Mouse (Mus musculus) cerebellum, adult 2 months (tissue): Measurements from ENCODE around the gene Cdk6. TPM values are rescaled to one million over a fixed set of nuclear protein-coding genes. Genes with fewer than 3 reads are reported as not detected.

Experiments
- DNase-seq, 2 experiments: peaks; one replicate each; pipeline ENCODE4 v3.0.0; 2021
- H3K27ac ChIP-seq: fragments of 200-500 bp; 2 replicates; pipeline ENCODE4 v1.5.1; 2012; ENCODE audit warnings: low read length, control low read depth, inconsistent platforms; ENCODE audit not compliant: insufficient read depth
- H3K27me3 ChIP-seq: fragments of 200-500 bp; 2 replicates; pipeline ENCODE4 v1.6.1; 2012; ENCODE audit warnings: inconsistent platforms, mild to moderate bottlenecking, low read length, moderate library complexity; ENCODE audit not compliant: control insufficient read depth, insufficient read depth
- H3K4me1 ChIP-seq: fragments of 200-500 bp; 2 replicates; pipeline ENCODE4 v1.6.1; 2011; ENCODE audit warnings: low read length; ENCODE audit not compliant: control insufficient read depth, insufficient read depth
- H3K4me3 ChIP-seq: fragments of 200-500 bp; replicated peaks from 2 replicates; pipeline ENCODE3; 2011; ENCODE audit warnings: mild to moderate bottlenecking, low read depth, low read length, control low read depth; ENCODE audit not compliant: insufficient read depth
- CTCF ChIP-seq: fragments of 200-500 bp; IDR thresholded peaks from 2 replicates; pipeline ENCODE4 v1.5.1; 2011; ENCODE audit warnings: low read depth, mild to moderate bottlenecking, control low read depth, low read length, moderate library complexity, borderline replicate concordance; ENCODE audit not compliant: insufficient read depth
- POLR2A ChIP-seq: fragments of 200-500 bp; IDR thresholded peaks from 2 replicates; pipeline ENCODE4 v1.6.1; 2011; ENCODE audit warnings: low read length, control low read depth, borderline replicate concordance; ENCODE audit not compliant: insufficient read depth
- WGBS: fragments of 180-500 bp; shearing (Covaris S2); methylation state at CpG from one replicate; pipeline ENCODE4 v1.1.7; 2018; 5-methylcytosine and 5-hydroxymethylcytosine counted together
- polyA plus RNA-seq: library from polyadenylated mRNA; depleted of rRNA; stranded (reverse); fragments of >200 nt; gene quantifications from 2 replicates; pipeline ENCODE4 v1.2.3, GENCODE M21; 2012

Gene Cdk6
- polyA plus RNA-seq, 1 experiment: 0.39 TPM

DNA sequence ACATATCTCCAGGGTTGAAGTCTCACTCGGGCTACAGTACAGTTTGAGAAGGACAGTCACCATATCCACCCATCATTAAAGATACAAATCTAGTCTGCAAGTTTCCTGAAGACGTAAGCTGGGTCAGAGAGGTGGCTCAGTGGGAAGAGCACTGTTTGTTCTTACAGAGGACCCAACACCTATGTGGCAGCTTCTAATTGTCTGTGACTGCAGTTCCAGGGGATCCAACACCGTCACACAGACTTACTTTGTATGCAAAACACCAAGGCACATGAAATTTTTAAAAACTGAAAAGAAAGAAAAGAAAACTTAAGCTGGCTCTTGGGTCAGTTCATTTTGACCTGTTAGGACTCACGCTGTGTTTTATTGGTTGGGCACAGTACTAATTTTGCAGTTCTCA, 162.1 kb downstream of the Cdk6 start:
- Histone ChIP-seq H3K27me3 (no peaks in the 10 kb centered on the region), H3K27ac (no peak overlapping the region), H3K4me1 (no peaks in the 10 kb centered on the region), H3K4me3 (no peak overlapping the region)
- WGBS: 92% methylated on average over 4 of the region's 4 CpGs
- no peak for TF ChIP-seq POLR2A
- no peak for TF ChIP-seq CTCF
- DNase-seq: no peak

DNA sequence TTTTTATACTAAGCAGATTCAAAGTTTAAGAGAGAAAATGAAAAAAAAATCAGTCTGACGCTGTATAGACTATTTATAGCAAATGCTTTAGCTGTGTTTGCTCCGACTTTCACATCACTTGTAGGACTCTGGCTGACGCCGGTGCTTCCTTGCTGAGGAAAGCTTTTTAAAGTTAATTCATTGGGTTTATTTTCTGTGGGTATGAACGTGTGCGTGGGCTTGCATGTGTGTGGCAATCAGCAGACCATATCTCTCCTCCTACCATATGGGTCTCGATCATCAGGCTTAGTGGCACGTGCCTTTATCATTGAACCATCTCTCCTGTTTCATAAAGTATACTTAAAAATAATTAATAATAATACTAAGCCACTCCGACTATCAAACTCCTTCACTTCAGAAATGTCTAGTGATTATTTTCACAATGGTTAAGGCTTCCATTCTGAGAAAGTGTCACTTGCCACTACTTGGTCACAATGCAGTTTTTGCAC, 162.6 kb downstream of the Cdk6 start:
- no peaks in the 10 kb centered on the region for H3K4me1 ChIP-seq
- DNase-seq: no peak

DNA sequence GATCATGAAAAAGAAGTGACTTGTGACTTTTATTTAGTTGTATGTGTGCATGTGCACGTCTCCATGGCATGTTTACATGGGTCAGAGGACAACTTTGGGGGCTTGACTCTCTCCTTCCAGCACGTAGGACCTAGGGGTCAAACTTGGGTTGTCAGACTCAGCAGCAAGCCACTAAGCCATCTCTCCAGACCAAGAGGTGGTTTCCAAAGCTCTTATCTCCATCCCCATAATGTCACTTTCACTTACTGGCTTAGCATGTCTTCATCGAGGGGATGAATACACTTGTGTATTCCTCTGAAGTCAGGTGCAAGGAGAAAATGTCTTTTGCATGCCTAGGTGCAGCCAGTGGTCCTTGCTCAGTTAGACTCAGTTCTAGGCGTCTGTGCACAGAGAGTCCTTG, 163.2 kb downstream of the Cdk6 start:
- Histone ChIP-seq H3K27me3 (no peaks in the 10 kb centered on the region), H3K27ac (no peak overlapping the region), H3K4me3 (no peak overlapping the region), H3K4me1 (no peaks in the 10 kb centered on the region)
- 84% methylated on average over 4 of the region's 4 CpGs for WGBS
- DNase-seq: no peak
- TF ChIP-seq POLR2A (no peak), CTCF (no peak)

More for the DNA sequence above, 162.6 kb downstream of the Cdk6 start:
- no peak for TF ChIP-seq POLR2A
- TF ChIP-seq CTCF: no peak
- Histone ChIP-seq H3K27ac (no peak overlapping the region), H3K27me3 (no peaks in the 10 kb centered on the region), H3K4me3 (no peak overlapping the region)
- 92% methylated on average over 9 of the region's 9 CpGs for WGBS

DNA sequence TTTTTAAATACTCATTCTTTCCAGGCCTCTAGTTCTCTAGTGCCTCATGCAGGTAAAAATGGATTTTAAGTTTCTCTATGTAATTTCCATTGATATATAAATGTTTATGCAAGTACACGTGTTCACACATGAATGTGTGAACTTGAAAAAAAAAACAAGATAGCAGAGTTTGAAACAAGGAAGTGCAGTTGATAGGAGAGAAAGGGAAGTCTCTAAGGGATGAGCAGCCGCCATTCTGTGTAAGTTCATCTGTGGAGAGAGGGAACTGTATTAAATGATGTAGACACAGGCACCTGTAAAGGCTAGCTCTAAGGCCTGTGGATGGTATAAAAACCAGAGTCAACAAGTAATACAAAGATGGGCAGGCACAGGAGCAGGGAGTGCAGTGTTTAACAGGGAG, 164.3 kb downstream of the Cdk6 start:
- no peak overlapping the region for H3K27ac ChIP-seq
- no peak overlapping the region for H3K4me3 ChIP-seq
- no peak for DNase-seq
- no peaks in the 10 kb centered on the region for H3K4me1 ChIP-seq
- 86% methylated on average over 2 of the region's 2 CpGs for WGBS
- no peaks in the 10 kb centered on the region for H3K27me3 ChIP-seq
- TF ChIP-seq POLR2A (no peak), CTCF (no peak)

DNA sequence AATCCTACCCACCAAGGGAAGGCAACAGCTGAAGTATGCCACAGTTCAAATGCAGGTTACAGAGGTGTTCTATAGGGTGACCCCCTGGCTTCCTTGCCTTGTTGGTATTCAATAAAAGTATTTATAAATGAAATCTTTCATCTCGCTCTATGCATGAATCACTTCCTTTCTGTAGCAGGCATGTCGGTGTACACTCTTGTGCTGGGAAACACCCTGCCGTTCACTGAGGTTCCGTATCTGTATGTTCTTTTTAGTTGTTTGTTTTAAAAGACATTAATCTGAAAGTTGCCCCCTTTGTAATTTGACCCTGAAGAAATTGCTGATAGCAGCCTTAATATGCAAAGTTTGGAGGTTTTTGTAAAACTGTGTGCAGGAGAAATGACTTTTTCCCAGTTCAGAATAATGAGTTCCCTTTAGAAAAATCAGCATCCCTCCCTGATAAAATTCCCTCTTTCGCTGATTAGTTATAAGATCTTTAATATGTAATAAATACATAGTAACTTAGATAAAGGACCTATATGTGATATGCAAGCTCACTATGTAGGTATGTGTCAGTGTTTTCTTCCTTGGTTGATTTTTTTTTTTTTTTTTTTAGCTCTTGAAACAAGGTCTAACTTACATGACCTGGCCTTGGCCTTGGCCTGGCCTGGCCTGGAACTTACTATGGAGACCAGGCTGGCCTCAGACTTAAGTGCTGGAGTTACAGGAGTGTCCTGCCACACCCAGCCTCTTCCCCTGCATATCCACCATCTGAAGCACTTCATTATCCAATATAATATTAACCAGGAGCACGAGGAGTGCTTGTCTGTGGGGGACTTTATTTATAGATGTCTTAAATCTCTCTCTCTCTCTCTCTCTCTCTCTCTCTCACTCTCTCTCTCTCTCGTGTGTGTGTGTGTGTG, 167.4 kb downstream of the Cdk6 start:
- 83% methylated on average over 7 of the region's 7 CpGs for WGBS
- H3K4me1 ChIP-seq: no peaks in the 10 kb centered on the region
- H3K27ac ChIP-seq: no peak overlapping the region
- TF ChIP-seq CTCF: no peak
- TF ChIP-seq POLR2A: no peak
- H3K27me3 ChIP-seq: no peaks in the 10 kb centered on the region
- no peak for DNase-seq
- no peak overlapping the region for H3K4me3 ChIP-seq

DNA sequence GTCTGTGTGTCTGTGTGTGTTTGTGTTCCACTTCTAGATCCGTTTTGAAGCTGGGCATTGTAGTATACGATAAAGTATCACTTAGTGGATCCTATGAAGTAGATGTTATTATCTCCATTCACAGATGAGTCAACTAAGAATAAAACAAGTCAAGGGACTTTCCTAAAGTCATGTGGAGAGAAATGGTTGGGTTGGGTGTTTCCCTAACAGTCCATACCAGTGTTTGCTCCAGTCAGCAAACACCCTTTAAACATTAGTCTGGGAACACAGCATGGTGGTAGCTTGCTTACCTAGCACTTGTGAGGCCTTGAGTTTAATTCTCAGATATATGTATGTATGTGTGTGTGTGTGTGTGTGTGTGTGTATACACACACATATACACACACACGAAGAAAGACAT, 168.2 kb downstream of the Cdk6 start:
- 87% methylated on average over 3 of the region's 3 CpGs for WGBS
- H3K27ac ChIP-seq: no peak overlapping the region
- no peaks in the 10 kb centered on the region for H3K27me3 ChIP-seq
- H3K4me3 ChIP-seq: no peak overlapping the region
- no peak for TF ChIP-seq CTCF
- no peak for TF ChIP-seq POLR2A
- no peak for DNase-seq
- H3K4me1 ChIP-seq: no peaks in the 10 kb centered on the region

DNA sequence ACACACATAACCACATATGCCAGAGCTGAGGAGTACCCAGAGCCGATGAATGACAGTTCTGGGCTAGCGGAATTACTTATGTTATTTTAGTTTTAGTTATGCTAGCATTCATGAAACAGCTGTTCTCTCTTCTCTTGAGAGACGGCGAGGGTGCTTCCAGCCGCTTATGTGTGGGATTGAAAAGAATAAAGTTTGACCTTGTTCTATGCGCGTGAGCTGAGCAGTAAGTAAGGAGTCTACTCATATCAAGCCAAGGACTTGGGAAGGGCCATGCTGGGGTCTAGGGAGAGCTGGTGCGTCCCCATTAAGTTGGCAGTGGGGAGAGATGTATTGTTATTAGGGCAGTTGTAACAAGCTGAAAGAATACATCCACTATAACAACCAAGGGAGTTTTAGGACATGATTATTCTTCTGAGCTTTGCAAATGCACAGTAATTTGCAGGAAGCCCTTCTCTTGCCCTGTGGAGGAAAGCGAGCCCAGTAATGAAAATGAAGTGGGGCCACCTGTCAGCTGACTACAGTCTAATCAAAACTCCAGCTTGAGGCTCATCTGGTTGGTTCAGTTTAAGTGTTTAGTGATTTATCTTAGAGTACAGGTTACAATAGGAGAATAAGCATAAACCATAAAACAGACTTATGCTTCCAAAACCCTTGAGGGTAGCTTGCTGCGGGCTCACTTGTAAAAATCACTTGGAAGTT, 170.0 kb downstream of the Cdk6 start:
- Histone ChIP-seq H3K4me3 (no peak overlapping the region), H3K4me1 (no peaks in the 10 kb centered on the region), H3K27ac (no peak overlapping the region), H3K27me3 (no peaks in the 10 kb centered on the region)
- 78% methylated on average over 10 of the region's 10 CpGs for WGBS
- DNase-seq: no peak
- no peak for TF ChIP-seq POLR2A
- no peak for TF ChIP-seq CTCF

DNA sequence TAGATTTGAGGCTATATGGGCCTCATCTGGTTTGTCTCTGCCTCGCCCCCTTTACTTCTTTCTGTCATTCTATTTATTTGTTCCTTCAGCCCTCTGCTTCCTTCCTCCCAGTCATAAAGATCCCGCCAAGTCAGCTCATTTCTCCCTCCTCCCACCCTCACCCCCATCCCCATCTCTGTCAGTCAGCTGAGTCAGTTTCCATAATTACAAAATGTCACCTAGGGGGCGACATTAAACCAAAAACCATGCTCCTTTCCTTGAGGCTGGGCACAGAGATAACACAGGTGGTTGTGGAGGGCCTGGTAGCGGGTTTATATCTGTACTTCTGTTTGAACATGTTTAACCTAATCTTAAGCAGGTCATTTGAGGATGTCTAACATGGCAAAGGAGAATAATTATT, 171.3 kb downstream of the Cdk6 start:
- Histone ChIP-seq H3K4me3 (no peak overlapping the region), H3K27me3 (no peaks in the 10 kb centered on the region), H3K4me1 (no peaks in the 10 kb centered on the region), H3K27ac (no peak overlapping the region)
- TF ChIP-seq POLR2A (no peak), CTCF (no peak)
- WGBS: 57% methylated on average over 4 of the region's 4 CpGs
- no peak for DNase-seq

DNA sequence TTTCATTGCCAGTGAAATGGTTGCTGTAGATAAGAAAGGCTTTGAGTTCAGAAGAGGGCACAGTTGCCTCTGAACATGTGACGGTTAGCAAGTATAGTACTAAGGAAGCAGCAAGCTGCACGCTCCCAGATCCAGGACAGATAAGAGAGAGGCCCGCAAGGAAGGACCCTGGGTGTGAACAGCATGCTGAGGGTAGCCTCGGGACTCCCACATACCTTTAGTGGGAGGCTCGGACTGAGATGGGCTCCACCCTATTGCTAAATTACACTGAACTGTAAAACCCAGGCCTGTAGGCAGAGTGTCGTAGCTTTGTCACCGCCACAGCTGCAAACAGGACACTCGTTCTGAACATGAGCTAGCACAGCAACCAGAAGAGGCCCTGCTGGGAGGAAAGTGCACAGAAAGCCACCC, 173.6 kb downstream of the Cdk6 start:
- 81% methylated on average over 8 of the region's 8 CpGs for WGBS
- Histone ChIP-seq H3K27me3 (no peaks in the 10 kb centered on the region), H3K4me1 (no peaks in the 10 kb centered on the region), H3K4me3 (no peak overlapping the region), H3K27ac (no peak overlapping the region)
- no peak for TF ChIP-seq POLR2A
- TF ChIP-seq CTCF: no peak
- no peak for DNase-seq
